Mouse (Mus musculus) neural tube, embryonic 15.5 days (tissue): ENCODE data around the gene Creb3. TPM values are rescaled to one million over a fixed set of nuclear protein-coding genes. Genes with fewer than 3 reads are reported as not detected.

ENCODE experiments used
- ATAC-seq: fragments of 200-750 bp; cut with Nextera tagmentation; 2 replicates; pipeline ENCODE4 v1.8.0; 2017; ENCODE audit warnings: mild to moderate bottlenecking, moderate TSS enrichment, moderate library complexity; ENCODE audit not compliant: low FRiP score
- H3K27ac ChIP-seq: fragments of 300-500 bp; sonication (generic); replicated peaks from 2 replicates; pipeline ENCODE4 v1.5.1; 2015; ENCODE audit warnings: mild to moderate bottlenecking, inconsistent platforms
- H3K27me3 ChIP-seq: fragments of 300-500 bp; sonication (generic); replicated peaks from 2 replicates; pipeline ENCODE4 v1.6.1; 2015; ENCODE audit warnings: inconsistent platforms
- H3K36me3 ChIP-seq: fragments of 300-500 bp; sonication (generic); 2 replicates; pipeline ENCODE4 v1.6.1; 2015; ENCODE audit warnings: inconsistent platforms
- H3K4me1 ChIP-seq: fragments of 300-500 bp; sonication (generic); 2 replicates; pipeline ENCODE4 v1.6.1; 2015; ENCODE audit warnings: inconsistent platforms
- H3K4me2 ChIP-seq: fragments of 300-500 bp; sonication (generic); 2 replicates; pipeline ENCODE4 v1.6.1; 2015; ENCODE audit warnings: inconsistent platforms, mild to moderate bottlenecking, moderate library complexity
- H3K4me3 ChIP-seq: fragments of 300-500 bp; sonication (generic); replicated peaks from 2 replicates; pipeline ENCODE4 v1.5.1; 2015; ENCODE audit warnings: mild to moderate bottlenecking, inconsistent platforms
- H3K9ac ChIP-seq: fragments of 300-500 bp; sonication (generic); replicated peaks from 2 replicates; pipeline ENCODE4 v1.6.1; 2015; ENCODE audit warnings: mild to moderate bottlenecking, inconsistent platforms
- H3K9me3 ChIP-seq: fragments of 300-500 bp; sonication (generic); replicated peaks from 2 replicates; pipeline ENCODE4 v1.6.1; 2016; ENCODE audit warnings: inconsistent platforms
- WGBS: fragments of 180-500 bp; shearing (Covaris S2); methylation state at CpG from one replicate; pipeline ENCODE4 v1.1.7; 2015; ENCODE audit warnings: mixed read lengths; 5-methylcytosine and 5-hydroxymethylcytosine counted together
- polyA plus RNA-seq: library from polyadenylated mRNA; unstranded; fragments of >200 nt; fragmentation: Nextera tagmentation; extraction: Ambion mirVana; gene quantifications from 2 replicates; pipeline ENCODE4 v1.2.1, GENCODE M21; 2015

The Creb3 gene
- polyA plus RNA-seq, 1 experiment from 2014 or later: 82.0 TPM

DNA sequence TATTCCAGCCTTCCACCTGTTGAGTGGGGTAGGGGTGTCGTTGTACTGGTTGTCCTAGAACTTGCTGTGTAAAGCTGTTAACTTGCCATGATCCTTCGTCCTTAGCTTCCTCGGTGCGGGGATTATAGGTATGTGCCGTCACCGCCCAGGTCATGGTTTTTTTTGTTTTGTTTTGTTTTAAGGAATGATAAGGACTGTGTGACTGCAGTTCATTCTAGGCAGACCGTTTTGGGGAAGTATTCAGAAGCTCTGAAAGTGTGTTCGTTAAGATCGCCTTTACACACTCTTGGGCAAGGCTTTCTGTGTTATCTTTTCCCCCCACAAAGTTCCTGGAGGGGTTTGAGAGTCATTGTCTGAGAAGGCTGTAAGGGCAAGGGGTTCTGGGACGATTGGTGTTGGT lies 50.4 kb downstream of the Creb3 start:
- no peak overlapping the region for H3K27ac ChIP-seq
- no peaks in the 10 kb centered on the region for H3K4me1 ChIP-seq
- no peak overlapping the region for H3K9ac ChIP-seq
- ATAC-seq: no peak
- H3K4me3 ChIP-seq: no peak overlapping the region
- H3K4me2 ChIP-seq: no peak overlapping the region
- H3K27me3 ChIP-seq: no peaks in the 10 kb centered on the region
- H3K9me3 ChIP-seq: no peaks in the 10 kb centered on the region
- 80% methylated on average over 10 of the region's 10 CpGs for WGBS
- H3K36me3 ChIP-seq: no peaks in the 10 kb centered on the region

DNA sequence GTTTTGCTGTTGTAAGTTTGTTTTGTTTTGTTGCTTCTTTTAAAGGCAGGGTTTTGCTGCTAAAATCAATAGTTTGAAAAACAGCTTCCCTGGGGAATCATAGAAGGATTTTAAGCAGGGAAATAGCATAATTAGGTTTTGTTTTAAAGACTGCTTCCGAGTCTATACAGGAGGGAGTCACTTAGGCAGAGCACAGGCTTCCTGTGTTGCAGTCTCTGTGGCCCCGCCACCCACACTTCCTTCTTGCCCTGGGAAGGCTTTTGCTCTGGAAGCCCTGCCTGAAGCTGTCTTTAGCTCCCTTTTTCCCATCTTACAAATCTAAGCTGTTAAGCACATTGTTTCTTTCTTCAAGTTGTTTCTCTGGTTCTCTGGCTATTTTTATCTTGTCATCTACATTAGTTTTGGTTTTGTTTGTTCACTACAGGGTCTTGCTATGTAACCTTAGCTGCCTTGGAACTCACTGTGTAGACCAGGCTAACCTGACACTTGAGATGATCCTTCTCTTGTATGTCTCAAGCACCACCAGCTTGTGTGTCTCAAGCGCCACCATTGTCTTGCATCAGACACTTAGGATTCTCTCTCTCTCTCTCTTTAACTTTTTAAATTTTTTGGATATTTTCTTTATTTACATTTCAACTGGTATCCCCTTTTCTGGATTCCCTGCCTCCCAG lies 51.1 kb downstream of the Creb3 start:
- Histone ChIP-seq H3K4me1 (no peaks in the 10 kb centered on the region), H3K9me3 (no peaks in the 10 kb centered on the region), H3K27ac (no peak overlapping the region), H3K4me3 (no peak overlapping the region), H3K27me3 (no peaks in the 10 kb centered on the region), H3K9ac (no peak overlapping the region), H3K4me2 (no peak overlapping the region), H3K36me3 (no peaks in the 10 kb centered on the region)
- no peak for ATAC-seq
- 67% methylated on average over 3 of the region's 3 CpGs for WGBS

Other genes starting within 250 kb of the Creb3 start
- 69.2 and 82.7 TPM in 2 replicates for gene Rusc2, start 180.4 kb upstream of the Creb3 start, polyA plus RNA-seq
- 1.7 and 2.6 TPM in 2 replicates for gene Fam166b, start 133.2 kb upstream of the Creb3 start, polyA plus RNA-seq
- gene Tesk1, start 120.4 kb upstream of the Creb3 start, polyA plus RNA-seq: 9.7 and 14.1 TPM in 2 replicates
- gene Cd72, start 107.7 kb upstream of the Creb3 start, polyA plus RNA-seq: 4.3 and 6.7 TPM in 2 replicates
- 1.9 TPM in 1 of 2 replicates, not detected in the other for gene Sit1, start 78.6 kb upstream of the Creb3 start, polyA plus RNA-seq
- 88.9 and 89.8 TPM in 2 replicates for gene Ccdc107, start 69.4 kb upstream of the Creb3 start, polyA plus RNA-seq
- gene Arhgef39, start 62.6 kb upstream of the Creb3 start, polyA plus RNA-seq: 5.9 and 15.4 TPM in 2 replicates
- 0.17 and 1.3 TPM in 2 replicates for gene Car9, start 55.4 kb upstream of the Creb3 start, polyA plus RNA-seq
- 51.4 and 85.4 TPM in 2 replicates for gene Tpm2, start 38.6 kb upstream of the Creb3 start, polyA plus RNA-seq
- 63.5 and 70.8 TPM in 2 replicates for gene Tln1, start 359 bp downstream of the Creb3 start, polyA plus RNA-seq
- gene Rgp1, start 16.4 kb downstream of the Creb3 start, polyA plus RNA-seq: 22.0 and 23.9 TPM in 2 replicates
- 48.1 and 54.5 TPM in 2 replicates for gene Gba2, start 16.5 kb downstream of the Creb3 start, polyA plus RNA-seq
- 1.2 and 1.5 TPM in 2 replicates for gene Msmp, start 22.2 kb downstream of the Creb3 start, polyA plus RNA-seq
- gene Npr2, start 69.6 kb downstream of the Creb3 start, polyA plus RNA-seq: 12.9 and 16.1 TPM in 2 replicates
- gene Spag8, start 91.3 kb downstream of the Creb3 start, polyA plus RNA-seq: 4.1 and 4.3 TPM in 2 replicates
- gene Hint2, start 94.1 kb downstream of the Creb3 start, polyA plus RNA-seq: 77.5 and 78.9 TPM in 2 replicates
- 9.1 and 12.4 TPM in 2 replicates for gene Tmem8b, start 106.6 kb downstream of the Creb3 start, polyA plus RNA-seq
- gene Fam221b, start 106.8 kb downstream of the Creb3 start, polyA plus RNA-seq: 1.5 and 1.6 TPM in 2 replicates
- gene Olfr70, start 138.5 kb downstream of the Creb3 start, polyA plus RNA-seq: 0.08 TPM in 1 of 2 replicates, not detected in the other
- gene Olfr71, start 147.9 kb downstream of the Creb3 start, polyA plus RNA-seq: not detected in 2 replicates
- 0.24 and 0.45 TPM in 2 replicates for gene Hrct1, start 164.9 kb downstream of the Creb3 start, polyA plus RNA-seq
- 0.05 and 0.06 TPM in 2 replicates for gene Spaar, start 167.7 kb downstream of the Creb3 start, polyA plus RNA-seq
- gene Olfr159, start 208.7 kb downstream of the Creb3 start, polyA plus RNA-seq: not detected in 2 replicates